Mouse (Mus musculus) liver, adult 2 months (tissue): ENCODE results near the gene Bcar1.

Source experiments
- CTCF ChIP-seq: fragments of 200-500 bp; IDR thresholded peaks from 2 replicates; pipeline ENCODE4 v1.5.1; 2011; ENCODE audit warnings: low read depth, low read length, control low read depth
- POLR2A ChIP-seq: fragments of 200-500 bp; IDR thresholded peaks from 2 replicates; pipeline ENCODE4 v1.6.1; 2011; ENCODE audit warnings: low read length, control low read depth; ENCODE audit not compliant: insufficient read depth; ENCODE audit errors: extremely low read depth

DNA sequence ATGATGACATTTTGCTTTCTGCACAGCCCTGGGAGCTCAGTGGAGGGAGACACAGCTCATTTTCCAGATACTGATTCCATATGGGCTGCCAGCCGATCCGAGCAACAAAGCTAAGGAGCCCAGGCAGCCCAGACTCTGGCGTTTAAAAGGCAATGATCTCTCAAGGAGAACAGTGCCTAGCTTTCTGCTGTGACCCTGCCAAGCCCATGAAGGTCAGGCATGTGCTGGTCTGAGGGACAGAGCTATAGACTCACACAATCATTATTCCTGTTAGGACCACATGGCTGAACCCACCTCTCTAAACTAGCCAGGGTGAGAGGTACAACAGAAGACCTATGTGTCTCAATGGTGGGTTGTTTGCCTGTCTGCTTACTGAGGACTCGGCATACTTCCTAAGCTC, 44.1 kb upstream of the Bcar1 start:
- TF ChIP-seq CTCF (no peak), POLR2A (no peak)
